Mouse (Mus musculus) erythroblast, embryonic 14.5 days (primary cell): ENCODE measurements around the gene Rasl11a.

Source experiments
- GATA1 ChIP-seq: IDR thresholded peaks from 2 replicates; pipeline ENCODE4 v1.6.1; 2012; ENCODE audit warnings: low read length, inconsistent platforms, mixed read lengths
- TAL1 ChIP-seq: IDR thresholded peaks from 3 replicates; pipeline ENCODE4 v1.6.1; 2012; ENCODE audit warnings: low read length, inconsistent platforms, mixed read lengths

- TF ChIP-seq TAL1 (no peak), GATA1 (no peak)
Observed at GRCm38 (mm10) chr5:146841301-146841700, 3.6 kb upstream of the Rasl11a start.
